Mouse (Mus musculus) inflammation-experienced regulatory T-cells, adult 6 months (primary cell): ENCODE results near the gene Nuak2. TPM values are rescaled to one million over a fixed set of nuclear protein-coding genes. Genes with fewer than 3 reads are reported as not detected.

Experiments
- ATAC-seq: one replicate; pipeline ENCODE4 v1.8.0; 2017
- polyA plus RNA-seq, 3 experiments: library from polyadenylated mRNA; unstranded; fragments of 100-300 nt; shearing (Covaris generic); gene quantifications; one replicate each; pipeline ENCODE4 v1.2.1; 2017

Gene Nuak2
- polyA plus RNA-seq, 3 experiments from 2014 or later = 2.2 to 3.0 (median 2.6) TPM

GRCm38 (mm10) chr1:132354234-132354633 is 38.3 kb downstream of the Nuak2 start:
- ATAC-seq = no peak

- no peak for ATAC-seq
Measured at GRCm38 (mm10) chr1:132355162-132355601, 39.3 kb downstream of the Nuak2 start.

DNA sequence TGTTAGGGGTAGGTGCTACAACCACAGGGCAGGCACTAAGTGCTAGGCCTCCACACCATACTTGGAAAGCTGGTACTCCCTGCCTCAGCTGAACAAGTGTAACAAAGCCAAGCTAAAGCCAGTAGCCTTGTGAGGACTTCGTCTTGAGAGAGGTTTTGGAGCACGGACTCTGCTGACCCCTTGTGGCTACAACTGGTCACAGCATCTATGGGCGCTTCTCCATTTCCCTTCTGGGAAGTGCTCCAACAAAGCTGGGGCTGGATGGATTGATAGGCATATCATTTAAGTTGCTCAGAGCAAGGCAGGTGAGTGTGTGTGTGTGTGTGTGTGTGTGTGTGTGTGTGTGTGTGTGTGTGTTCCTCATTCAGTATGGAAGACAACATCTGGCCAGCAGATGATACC is 39.9 kb downstream of the Nuak2 start:
- ATAC-seq = peak; percentile 89

GRCm38 (mm10) chr1:132356841-132357240 is 40.9 kb downstream of the Nuak2 start:
- no peak for ATAC-seq

GRCm38 (mm10) chr1:132361959-132362358 is 46.0 kb downstream of the Nuak2 start:
- ATAC-seq = no peak

GRCm38 (mm10) chr1:132364388-132364787 is 48.5 kb downstream of the Nuak2 start:
- ATAC-seq = no peak

GRCm38 (mm10) chr1:132364896-132365557 is 49.1 kb downstream of the Nuak2 start:
- no peak for ATAC-seq

DNA sequence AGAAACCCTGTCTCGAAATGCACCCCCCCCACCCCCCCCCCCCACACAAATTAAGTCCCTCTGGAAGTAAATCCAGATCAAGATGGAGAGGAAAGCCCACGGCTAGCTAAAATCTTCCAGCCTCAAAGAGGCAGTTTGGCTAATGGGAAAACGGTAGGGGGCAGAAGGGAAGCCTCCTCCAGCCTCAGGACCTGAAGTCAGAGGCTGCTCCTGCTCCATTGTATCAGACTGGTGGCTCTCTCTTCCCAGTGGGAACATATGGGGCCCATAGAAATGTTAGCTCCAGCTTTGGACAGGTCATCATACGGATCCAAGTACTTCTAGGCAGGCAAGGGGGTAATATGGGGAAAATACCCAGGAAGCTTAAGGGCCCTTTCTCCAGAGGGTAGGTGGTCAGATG is 49.7 kb downstream of the Nuak2 start:
- ATAC-seq = no peak

DNA sequence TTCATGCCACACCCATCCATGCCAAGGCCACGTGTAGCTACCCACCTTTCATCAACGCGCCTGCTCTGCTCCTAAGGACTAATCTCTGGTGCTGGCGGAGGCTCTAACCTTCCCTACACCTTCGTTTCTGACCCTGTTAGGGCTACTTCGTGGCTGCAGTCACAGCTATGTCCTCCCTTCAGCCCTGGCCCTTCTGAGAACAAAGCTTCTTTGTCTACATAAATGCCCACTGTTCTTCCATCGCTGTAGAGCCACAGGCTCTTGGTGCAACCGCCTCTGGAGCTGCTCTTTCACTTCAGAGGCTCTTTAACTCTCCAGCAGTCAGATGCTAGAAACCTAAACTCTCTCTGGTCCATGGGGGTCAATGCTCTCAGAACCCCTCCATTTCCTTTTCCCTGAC is 50.3 kb downstream of the Nuak2 start:
- ATAC-seq = no peak

DNA sequence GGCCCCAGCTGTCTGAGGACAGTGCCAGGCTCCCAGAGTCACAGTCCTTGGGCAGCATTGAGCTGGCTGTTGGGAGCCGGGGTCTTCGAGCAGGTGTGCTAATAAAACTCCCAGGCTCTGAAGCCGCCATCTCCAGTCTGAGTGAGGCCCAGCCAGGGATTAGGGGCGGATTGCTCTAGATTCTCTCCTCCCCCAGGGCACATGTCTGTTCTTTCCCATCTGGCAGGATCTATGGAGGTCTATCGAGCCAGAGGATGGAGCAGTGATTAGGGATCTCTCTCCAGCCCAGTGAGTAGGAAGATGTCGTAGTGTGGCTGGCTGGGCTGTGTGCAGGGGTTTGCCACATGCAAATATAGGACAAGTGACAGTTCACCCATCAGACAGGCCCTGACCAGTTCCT is 51.0 kb downstream of the Nuak2 start:
- no peak for ATAC-seq

- peak; percentile 74 for ATAC-seq
Measured at GRCm38 (mm10) chr1:132367692-132368506, 52.0 kb downstream of the Nuak2 start.

GRCm38 (mm10) chr1:132370681-132371173 is 54.8 kb downstream of the Nuak2 start:
- no peak for ATAC-seq

DNA sequence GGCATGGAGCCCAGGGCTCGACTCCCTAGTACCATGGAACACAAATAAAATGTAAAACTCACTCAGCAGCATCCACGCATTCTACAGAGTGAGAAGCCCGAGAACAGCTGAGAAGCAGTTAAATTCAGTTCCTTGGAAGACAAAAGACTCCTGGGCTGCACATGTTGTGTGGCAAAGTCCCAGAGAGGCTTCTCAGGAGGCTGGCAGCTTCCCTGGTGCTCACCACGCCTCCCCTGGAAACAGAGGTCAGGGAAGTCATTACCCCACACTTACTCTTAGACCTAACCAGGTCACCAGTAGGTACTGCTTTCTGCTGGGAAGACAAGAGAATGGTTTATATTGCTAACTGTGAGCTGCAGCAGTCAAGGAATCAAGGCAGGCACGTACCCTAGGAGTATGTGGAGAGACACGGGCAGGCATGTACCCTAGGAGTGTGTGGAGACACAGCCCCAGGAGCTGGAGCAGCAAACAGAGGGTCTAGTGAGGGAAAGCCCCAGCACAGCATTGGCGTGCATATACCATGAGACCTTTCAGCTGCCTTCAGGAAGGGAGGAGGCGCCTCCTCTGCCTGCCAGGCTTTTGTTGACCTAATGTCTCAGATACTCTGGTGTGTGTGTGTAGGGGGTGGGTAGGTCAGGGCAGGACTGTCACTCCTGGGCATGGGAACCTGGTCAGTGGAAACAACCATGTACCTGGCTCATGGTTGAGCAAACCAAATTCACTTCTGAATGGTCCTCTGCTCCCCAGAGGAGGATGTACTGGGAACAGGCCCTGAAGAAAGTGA is 55.6 kb downstream of the Nuak2 start:
- ATAC-seq = no peak

DNA sequence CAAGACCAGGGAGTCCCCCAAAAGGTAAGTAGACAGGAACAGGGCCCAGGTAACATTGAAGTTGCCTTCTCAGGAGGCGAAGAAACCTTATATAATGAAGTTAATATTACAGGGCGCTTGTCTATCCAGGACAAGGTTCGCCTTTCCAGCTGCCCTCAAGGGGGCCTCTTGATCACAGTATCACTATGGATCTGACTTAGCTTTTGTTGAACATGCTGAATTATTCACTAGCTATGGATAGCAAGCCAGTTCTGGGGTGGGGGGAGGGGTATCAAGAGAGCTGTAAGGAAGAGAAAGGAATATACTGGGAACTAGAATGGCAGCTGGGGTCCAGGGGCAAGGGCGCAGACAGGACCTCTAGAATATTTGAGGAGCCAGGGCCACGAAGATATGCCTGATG is 56.4 kb downstream of the Nuak2 start:
- no peak for ATAC-seq

- ATAC-seq = no peak
Measured at GRCm38 (mm10) chr1:132372896-132373534, 57.1 kb downstream of the Nuak2 start.

GRCm38 (mm10) chr1:132374140-132374872 is 58.4 kb downstream of the Nuak2 start:
- ATAC-seq = no peak

DNA sequence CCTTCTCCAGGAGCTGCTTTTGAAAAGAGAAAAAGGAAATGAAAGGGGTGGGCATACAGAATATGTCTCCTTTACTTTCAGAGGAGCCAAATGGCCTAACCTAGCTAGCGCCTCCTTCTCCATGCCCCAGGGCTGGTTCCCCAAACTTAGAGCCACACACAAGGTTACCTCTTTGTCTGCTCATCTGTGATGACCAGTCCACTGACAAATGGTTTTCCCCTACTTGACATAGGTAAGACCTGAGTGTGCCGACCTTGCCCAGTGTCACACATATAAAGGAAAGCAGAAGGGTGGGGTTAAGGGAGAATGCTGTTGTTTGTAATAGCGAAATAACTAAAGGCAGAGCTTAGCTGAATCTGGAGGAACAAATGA is 58.9 kb downstream of the Nuak2 start:
- ATAC-seq = no peak

GRCm38 (mm10) chr1:132375256-132375655 is 59.3 kb downstream of the Nuak2 start:
- no peak for ATAC-seq

- no peak for ATAC-seq
Measured at GRCm38 (mm10) chr1:132376211-132377054, 60.5 kb downstream of the Nuak2 start.

DNA sequence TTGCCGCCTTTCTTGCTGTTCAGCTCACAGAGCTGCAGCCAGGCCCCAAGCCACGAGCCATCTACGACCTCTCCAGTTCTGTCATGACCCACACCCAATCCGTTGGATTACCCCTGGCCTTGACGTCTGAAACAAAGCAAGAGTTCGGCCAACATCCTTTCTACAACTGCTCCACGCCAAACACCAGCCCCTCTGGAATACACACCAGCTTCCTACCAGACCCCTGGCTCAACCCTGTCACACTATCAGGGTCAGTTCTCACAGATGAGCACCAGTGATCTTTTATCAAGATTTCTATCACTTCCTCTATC is 61.1 kb downstream of the Nuak2 start:
- ATAC-seq = no peak

DNA sequence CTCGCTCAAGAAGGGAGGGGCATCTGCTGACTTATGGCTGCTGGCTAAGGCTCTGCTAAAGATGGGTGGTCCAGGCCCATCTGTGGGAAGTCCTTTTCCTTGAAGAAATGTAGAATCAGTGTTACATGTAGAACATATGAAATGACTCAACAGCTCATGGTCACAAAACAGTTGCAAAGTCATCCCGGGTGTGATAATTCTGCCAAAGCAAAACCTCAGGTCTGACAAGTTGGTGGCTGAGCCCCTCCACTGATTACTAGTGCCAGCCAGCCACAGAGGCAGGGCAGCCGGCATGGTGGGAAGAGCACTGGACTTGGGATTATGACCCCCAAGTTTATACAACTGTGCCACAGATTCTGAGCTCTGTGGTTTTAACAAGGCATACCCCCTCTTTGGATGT is 61.9 kb downstream of the Nuak2 start:
- ATAC-seq = no peak
